Mouse (Mus musculus) spleen, postnatal 14 days (tissue): ENCODE data around the gene Gm11172.
A peak's percentile ranks its signal among the peaks of the same experiment; 100 is the strongest.

ENCODE experiments used
- DNase-seq, 2 experiments: peaks; one replicate each; pipeline ENCODE4 v3.0.0; 2021 to 2022; ENCODE audit warnings: low spot score in 2 of 2

Gm11172 gene

DNA sequence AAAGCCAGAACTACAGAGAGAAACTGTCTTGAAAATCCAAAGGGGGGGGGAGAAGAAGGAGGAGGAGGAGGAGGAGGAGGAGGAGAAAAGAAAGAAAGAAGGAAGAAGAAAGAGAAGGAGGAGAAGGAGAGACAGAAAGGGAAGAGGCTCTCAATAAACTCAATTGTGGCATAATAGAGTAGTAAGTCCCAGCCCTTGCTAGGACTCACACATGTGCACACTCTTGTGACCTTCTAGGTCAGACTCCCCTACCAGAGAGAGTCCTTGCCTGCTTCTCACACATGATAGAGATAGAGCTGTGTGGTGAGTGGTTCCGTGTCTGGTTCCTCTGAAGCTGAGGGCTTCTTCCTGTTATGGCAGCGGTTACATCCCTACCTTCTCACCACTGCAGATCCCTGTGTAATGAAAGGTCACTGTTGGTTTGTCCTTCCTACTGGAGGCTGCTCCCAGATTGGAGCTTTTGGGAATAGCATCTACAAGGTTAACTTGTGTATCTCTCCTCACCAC, at the start of gene Gm11172:
Gene Gm11172 (plus strand): TSS at position 51 of the 507 bp plus-strand sequence.
- DNase-seq: no peak

DNA sequence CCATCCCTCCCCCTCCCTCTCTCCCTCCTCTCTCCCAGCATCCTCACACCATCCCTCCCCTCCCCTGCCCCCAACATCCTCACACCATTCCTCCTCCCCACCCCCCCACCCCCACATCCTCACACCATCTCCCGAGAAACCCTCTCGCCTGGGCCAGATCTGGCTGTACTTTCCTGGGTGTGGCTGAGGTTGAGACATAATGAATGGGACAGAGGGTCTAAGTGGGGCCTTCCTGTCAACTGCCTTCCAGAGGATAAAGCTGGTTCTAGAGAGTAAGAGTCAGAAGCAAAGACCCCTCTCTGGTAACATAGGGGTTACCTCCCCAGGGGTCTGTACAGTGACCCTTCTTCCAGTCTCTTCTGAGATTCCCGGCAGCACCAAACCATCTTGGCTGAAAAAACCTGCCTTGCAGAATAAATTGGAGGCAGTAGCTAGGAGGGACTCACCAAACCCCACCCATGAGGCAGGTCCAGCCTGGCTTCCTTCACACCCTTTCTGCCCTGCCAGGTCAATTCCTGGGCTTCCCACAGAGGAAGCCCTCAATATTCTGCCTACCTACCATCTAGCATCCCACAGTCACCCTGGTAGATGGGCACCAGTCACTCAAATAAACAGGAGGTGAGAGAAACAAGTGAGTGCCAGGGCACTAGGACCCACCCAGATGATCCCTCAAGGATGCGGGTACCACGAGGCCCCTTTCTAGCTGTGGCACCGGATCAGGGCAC, 49.0 kb upstream of the Gm11172 start:
- no peak for DNase-seq

DNA sequence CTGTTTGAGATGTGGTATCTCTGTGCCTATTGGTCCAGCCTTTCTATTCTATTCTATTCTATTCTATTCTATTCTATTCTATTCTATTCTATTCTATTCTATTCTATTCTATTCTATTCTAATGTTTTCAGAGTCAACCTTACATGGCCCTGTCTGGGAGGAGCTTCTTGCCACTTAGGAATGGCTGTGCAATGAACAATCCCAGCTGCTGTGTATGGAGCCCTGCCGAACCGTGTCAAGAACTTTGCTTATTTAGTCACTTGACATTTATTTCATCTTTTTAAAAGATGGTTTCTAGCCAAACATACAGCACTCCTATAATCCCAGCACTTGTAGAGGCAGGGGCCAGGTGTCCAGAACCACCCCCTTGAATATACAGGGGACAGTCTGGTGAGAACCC, 48.4 kb upstream of the Gm11172 start:
- no peak for DNase-seq

DNA sequence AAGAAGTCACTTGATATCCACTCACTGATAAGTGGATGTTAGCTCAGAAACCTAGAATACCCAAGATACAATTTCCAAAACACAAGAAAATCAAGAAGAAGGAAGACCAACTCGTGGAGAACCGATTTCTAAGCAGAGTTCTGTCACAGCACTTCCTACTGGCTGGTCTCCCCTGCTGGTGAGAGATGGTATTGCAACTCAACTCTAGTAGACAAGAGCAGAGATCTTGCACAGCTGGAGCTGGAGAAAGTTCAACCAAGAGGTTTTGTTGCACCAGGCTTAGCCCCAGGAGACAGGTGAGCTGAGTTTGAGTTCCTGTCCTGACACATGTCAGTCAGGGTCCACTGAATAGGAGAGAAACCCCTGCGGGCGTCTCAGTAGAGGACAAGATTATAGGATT, 45.6 kb upstream of the Gm11172 start:
- peak; percentile 29 to 74 for DNase-seq

DNA sequence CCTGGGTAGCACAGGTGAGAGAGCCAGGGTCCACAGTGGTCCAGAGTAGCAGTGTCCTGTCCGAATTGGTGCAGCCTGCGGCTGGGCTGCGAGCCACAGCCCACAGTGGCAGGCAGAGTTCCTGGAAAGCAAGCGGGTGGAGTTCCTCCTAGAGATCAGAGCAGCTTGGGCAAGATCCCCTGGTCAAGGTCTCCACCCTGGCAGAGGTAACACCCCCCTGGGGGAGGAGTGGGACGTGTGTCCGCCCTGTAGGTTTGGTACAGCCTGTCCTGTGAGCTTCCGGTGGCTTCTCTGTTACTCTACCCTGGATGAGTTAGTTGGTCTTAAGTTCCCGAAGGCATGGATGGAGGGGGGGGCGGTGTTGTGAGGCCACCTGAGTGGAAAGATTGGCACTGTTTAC, 43.9 kb upstream of the Gm11172 start:
- DNase-seq: no peak

DNA sequence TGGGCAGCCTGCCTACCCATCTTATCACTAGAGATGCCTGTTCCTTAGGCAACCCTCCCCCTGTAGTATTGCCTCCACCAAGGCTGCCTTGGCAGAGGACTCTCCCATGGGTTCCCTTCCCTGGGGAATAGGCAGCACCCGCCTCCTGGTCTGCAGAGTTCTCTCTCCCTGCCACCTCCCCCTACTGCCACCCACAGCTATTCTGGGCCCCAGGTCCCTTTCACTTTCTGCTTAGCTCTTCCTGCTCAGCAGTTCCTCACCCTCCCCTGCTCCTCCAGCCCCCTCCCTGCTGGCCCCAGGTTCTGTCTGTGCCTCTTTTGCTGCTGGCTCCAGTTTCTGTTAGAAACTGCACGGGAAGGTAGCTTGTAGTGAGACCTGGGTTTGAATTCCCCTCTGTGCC, 43.1 kb upstream of the Gm11172 start:
- DNase-seq: peak in 1 of 2 experiments; percentile 26

DNA sequence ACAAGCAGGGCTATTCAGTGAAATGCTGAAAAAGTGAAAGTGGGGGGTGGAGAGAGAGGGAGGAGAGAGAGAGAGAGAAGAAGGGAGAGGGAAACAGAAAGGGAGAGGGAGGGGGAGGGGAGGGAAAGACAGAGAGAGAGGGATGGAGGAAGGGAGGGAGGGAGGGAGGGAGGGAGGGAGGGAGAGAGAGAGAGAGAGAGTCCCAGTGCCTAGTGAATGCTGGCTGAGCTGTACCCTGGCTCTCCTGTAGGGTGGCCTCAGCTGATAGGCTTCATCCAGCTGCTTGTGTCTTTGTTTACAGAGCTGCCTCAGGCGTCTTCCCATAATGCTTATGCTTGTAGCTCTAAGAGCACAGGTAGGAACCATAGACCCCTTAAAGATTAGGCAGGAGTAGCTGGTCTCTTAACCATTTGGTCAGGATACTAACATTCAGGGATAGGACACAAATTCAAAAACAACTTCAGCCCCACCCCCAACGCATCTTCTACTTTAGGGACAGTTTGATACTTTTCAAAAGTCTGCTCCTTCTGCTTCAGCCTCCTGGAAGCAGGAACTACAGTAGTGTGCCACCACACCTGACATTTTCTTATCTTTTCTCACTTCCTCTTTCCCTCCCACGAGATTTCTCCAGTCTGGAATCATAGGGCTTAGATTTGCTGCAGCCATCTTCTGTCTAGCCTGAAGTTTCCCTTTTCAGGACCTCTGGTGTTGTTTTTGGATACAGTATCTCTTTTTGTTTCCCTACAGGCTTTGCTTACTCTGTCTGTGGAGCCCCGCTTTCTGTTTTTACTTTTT, 42.0 kb upstream of the Gm11172 start:
- no peak for DNase-seq

DNA sequence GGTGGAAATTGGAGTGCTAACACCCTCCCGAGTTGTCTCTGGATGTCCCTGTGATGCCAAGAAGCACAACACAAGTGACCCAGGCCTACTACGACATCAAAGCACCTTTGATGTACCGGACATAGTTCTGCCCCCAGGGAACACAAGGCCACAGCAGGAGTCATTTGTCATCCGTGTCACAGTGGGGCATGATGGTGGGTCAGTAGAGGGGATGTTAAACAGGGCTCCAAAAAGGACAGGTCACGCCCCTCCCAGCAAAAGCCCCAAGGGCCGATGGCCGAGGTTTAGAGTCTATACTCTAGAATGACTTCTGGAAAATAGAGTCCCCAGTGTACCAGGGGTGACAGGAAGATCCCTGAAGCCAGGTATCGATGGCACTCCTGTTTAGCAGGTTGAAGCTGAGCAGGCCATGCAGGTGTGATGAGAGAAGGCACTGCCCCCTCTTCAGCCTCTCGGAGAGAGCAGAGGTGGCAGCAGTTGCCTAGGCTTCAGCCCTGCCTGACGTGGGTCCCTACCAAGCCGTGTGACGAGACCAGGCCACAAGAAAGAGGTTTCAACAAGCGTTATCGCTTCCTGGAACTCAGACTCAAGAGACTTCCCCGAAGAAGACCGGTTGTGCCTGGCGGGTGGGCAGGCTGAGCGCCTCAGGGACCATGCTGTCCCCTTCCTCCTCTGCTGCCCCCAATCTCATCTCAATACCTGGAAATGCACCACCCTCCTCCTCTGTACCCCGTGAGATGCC, 40.8 kb upstream of the Gm11172 start:
- peak in 1 of 2 experiments; percentile 18 for DNase-seq

DNA sequence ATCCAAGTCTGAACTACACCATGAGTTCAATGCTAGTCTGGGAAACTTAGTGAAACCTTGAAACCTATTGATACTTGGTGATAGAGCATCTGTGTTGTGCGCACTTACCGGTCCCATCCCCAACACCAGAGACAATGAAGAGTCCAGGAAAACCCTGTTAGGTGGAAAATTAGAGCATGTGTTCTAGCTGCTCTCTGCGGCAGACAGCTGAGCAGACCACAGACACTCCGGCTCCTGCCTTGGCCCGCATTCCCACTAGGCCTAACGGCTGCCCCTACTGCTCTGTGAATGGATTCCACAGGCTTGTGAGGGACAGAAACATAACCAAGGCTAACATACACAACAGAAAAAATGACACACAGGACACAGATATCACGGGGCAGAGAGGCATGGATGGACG, 39.2 kb upstream of the Gm11172 start:
- DNase-seq: no peak

DNA sequence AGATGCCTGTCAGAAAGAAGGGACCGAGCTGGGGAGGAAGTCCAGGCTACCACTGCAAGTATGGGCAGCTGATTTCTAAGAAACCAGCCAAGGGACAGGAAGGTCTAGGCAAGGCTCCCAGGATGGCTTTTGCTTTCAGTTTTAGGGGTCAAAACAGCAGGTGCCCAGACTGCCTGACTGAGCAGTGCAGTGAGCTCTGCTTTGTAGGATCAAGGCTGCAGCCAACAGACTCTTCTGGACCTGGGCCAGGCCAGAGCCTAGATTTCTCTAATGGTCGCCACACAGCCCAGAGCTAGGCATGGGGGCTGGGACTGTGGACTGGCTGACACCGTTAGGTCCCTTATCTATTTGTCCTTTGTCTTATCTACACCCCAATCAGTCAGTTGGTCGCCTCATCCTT, 38.0 kb upstream of the Gm11172 start:
- no peak for DNase-seq

DNA sequence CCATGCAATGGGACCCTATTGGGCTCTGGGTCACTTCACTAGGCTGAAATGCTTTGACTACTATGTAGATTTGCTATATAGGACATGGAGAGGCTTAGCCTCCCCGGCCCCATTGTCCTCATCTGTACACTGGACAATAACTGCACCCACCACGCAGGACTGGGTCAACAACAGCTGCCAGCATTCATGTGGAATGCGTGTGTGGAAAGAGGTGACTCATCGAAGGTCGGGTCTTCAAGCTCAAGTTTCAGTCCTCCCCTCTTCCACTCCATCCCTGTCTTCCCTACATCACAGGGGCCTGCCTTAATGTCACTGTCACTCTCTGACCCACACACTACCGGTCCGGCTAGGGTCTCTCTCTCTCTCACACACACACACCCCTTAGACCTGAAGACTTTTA, 36.4 kb upstream of the Gm11172 start:
- no peak for DNase-seq

DNA sequence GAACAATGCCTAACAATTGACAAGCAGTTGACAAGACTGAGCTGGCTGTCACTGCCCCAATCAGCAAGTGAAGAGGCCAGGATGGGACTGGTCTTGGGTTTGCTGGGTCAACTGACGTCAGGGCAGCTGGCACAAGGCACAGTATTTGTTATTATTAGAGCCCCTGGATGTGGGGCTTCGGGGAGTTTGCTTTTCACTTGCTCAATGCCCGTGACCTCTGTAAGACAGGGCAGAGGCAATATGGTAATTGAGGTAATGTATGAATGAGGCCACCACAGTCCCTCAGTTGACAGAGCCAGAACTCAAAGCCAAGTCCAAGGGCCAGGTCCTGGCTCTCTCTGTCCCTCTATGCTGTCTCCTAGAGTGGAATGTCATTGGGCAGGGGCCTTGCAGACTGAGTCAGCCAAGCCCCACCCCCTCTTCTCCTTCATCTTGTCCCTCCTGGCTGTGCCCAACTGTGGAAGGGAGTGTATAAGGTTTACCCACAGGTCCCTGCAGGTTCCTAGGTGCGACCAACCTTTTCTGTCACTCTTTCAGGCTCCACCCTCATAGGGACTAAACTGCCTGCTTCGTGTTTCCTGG, 35.0 kb upstream of the Gm11172 start:
- DNase-seq: no peak

DNA sequence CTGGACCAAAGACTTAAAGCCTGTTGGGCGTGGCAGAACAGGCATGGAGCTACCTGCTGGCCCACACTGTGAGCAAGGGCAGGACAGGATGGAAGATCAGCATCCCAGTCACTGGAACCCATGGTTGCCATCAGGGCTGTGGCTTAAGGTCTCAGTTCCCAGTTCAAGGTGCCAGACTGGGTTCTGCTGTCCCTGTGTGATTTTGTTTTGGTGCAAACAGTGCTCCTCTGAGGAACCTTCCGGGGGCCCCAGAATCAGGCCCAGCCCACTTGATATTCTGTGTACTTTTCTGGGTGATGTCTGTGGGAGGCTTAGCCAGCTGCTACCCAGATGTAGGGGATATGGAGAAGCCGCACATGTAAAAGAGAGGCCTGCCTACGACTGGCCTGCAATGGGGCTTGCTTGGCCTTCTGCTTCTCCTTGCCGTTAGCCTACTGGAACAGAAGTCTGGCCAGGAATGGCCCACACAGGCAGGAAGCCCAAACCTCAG, 32.0 kb upstream of the Gm11172 start:
- DNase-seq: no peak

DNA sequence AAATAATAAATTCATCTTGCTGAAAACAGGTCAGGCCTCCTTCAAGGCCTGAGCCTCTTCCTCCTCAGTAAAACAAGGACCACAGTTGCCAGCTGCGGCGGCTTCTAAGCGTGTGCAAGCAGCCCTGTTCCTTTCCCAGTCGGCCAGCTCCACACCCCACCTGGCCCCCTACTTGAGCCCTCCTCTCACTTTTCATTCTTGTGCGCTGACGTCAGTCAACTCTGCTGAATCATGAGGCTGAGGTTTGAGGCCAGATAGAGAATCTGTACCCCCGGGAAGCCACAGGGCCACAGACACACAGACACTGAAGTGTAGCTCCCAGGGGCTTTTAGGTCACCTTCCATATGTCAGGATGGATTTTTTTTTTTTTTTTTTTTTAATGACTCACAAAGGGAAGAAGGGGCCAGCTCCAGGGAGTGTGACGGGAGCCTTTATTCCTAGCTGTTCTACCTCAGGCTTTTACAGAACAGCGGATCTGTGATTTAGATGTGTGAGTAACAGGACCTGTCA, 30.8 kb upstream of the Gm11172 start:
- no peak for DNase-seq

DNA sequence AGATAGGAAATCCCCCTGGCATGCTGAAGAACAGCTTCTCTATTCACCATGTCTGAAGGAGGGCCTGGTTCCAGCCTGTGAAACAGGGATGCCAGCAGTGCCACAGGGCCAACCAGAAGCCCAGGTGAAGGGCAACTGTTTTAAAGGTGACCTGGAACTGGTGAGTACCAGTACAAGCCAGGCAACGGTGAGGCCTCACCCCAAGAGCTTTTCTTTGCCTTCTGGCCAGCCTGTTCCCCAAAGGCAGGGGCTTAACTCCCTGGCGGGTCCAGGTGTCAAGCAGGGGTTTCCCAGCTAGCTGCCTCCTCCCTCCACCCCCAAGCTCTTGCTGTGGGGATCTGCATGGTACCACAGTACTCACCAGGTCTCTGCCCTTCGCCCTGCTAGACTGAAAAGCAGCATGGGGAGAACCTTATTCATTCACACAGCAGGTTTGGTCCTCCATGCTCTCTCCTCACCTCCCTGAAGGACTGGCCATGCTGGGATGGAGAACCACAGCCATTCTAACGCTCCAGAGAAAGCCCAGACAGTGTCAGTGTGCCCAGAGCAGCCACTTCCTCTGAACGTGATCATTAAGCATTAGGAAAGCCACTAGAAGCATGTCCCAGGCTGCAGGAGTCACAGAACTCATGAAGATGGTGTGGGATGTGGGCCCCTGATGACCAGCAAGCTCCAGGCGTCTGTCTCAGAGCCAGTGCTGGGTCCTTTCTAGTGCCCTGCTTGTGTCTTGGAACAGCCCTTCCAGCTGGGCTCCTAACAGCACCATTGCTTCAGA, 30.2 kb upstream of the Gm11172 start:
- DNase-seq: no peak

DNA sequence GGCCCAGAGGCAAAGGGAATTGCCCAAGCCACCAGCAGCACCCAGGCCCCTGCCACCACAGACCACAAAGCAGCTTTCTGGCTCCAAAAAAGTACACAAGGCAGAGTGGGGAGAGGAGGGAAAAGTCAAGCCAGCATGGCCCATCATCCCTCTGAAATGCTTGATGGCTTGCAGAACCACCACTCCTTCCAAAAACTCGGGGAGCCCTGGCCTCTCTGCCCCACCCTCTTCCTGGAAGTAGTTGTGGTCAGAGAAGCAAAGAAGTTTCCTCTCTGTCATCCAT, 29.6 kb upstream of the Gm11172 start:
- DNase-seq: no peak

DNA sequence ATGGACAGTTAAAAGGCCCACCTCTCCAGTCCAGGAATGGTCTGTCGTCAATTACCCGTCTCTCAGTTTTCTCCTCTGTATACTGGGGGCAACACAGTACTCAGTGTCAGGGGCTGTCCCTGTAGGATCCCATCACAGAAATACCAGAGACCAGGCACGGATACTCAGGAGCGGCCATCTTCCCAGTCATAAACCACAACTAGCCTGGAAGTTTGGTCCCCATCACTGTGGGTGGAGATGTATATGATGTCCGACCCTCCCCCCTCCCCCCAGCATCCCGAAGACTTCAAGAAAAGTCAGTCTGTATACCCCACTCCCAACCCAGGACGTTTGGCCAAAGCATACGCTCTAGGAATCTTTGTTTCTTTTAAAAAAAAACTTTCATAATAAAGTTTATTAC, 29.3 kb upstream of the Gm11172 start:
- no peak for DNase-seq

DNA sequence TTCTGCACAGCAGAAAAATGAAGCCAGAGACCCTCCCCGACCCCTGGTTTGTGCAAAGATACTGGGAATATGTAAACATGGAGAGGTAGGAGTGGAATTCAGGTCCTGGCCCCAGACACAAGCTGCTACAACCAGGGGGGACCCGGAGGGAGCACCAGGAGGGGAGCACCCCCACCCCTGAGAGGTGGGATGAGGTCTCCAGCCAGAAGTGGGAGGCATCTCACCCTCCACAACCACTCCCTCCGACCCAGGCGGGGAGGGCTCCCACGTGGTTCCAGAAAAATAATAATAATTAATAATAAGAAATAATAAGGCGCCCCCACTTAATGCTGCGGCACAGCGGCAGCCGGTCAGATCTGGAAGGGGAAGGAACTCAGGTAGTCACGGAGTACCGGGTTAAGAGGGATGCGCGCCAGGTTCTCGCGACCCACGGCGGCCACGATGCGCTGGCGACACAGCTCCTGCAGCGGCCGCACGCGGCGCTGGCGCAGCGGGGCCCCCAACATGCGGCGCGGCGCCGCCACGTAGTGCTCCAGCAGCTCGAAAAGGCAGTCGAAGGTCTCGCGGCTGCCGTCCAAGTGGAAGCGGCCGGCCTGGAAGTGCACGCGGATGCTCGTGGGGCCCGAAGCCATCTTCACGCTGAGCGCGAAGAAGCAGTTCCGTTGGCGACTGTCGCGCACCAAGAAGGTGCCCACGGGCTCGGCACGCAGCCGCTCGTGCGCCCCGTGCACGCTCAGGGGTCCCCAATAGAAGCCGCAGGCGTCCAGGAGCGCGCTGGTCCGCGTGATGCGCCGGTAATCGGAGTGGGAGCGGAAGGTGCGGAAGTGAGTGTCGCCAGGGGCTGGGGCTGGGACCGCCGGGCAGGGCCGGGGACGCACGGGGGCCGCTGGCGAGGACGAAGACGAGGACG, 28.6 kb upstream of the Gm11172 start:
- peak in 1 of 2 experiments; percentile 29 for DNase-seq

DNA sequence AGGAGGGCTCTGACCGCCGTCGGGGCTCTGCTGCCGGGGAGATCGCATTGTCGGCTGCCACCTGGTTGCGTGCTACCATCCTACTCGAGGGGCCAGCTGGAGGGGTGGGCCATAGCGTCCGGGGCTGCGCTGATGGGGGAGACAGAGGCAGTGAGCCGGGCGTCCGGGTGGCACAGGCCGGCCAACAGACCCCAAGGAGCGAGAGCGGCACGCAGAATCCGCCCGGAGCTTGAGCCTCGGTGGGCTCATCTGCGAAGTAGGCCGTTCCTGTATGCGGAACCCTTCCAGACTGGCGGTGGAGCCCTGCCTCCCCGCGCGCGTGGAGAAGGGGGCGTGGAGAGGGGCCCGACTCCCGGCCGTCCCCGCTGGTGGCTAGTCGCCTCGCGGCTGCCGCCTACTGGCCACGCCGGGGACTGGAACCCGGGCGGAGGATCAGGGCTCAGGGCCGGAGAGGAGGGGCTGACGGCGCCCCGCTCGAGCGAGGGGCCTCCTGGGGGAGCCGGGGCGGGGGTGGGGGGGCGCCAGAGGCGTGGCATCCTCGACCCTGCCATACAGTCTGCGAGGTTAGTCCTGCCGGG, 27.8 kb upstream of the Gm11172 start:
- DNase-seq: peak; percentile 77 to 88
